Mouse (Mus musculus) heart, adult 9 months (tissue): ENCODE data around the gene Prokr2.

ENCODE experiments used
- DNase-seq, 2 experiments: peaks; one replicate each; pipeline ENCODE4 v3.0.0; 2022; ENCODE audit warnings: low spot score in 2 of 2

Prokr2 gene

GRCm38 (mm10) chr2:132385194-132385838 is at the start of gene Prokr2:
Gene Prokr2 (minus strand): TSS chr2:132385447.
- no peak for DNase-seq

GRCm38 (mm10) chr2:132427160-132427941 is 42.1 kb upstream of the Prokr2 start:
- no peak for DNase-seq

- DNase-seq: no peak
These were observed 40.3 kb upstream of the Prokr2 start for GRCm38 (mm10) chr2:132425576-132425975.

GRCm38 (mm10) chr2:132423411-132424047 is 38.3 kb upstream of the Prokr2 start:
- DNase-seq: no peak

GRCm38 (mm10) chr2:132422846-132423245 is 37.6 kb upstream of the Prokr2 start:
- no peak for DNase-seq

- DNase-seq: no peak
These were observed 33.2 kb upstream of the Prokr2 start for GRCm38 (mm10) chr2:132418414-132418813.

GRCm38 (mm10) chr2:132410126-132410525 is 24.9 kb upstream of the Prokr2 start:
- no peak for DNase-seq

- no peak for DNase-seq
These were observed 12.9 kb upstream of the Prokr2 start for GRCm38 (mm10) chr2:132398136-132398535.

GRCm38 (mm10) chr2:132395753-132396152 is 10.5 kb upstream of the Prokr2 start:
- DNase-seq: no peak

GRCm38 (mm10) chr2:132390607-132391160 is 5.4 kb upstream of the Prokr2 start:
- no peak for DNase-seq

- no peak for DNase-seq
These were observed 4.3 kb upstream of the Prokr2 start for GRCm38 (mm10) chr2:132389562-132389961.

GRCm38 (mm10) chr2:132384511-132385193 is 595 bp downstream of the Prokr2 start:
- no peak for DNase-seq

- DNase-seq: no peak
These were observed 2.9 kb downstream of the Prokr2 start for GRCm38 (mm10) chr2:132382308-132382707.

- no peak for DNase-seq
These were observed 5.6 kb downstream of the Prokr2 start for GRCm38 (mm10) chr2:132379690-132380089.

GRCm38 (mm10) chr2:132378602-132379150 is 6.6 kb downstream of the Prokr2 start:
- no peak for DNase-seq

- DNase-seq: no peak
These were observed 7.8 kb downstream of the Prokr2 start for GRCm38 (mm10) chr2:132377436-132377835.

- DNase-seq: no peak
These were observed 9.5 kb downstream of the Prokr2 start for GRCm38 (mm10) chr2:132375721-132376120.

- DNase-seq: no peak
These were observed 10.1 kb downstream of the Prokr2 start for GRCm38 (mm10) chr2:132375135-132375534.

GRCm38 (mm10) chr2:132373748-132374147 is 11.5 kb downstream of the Prokr2 start:
- no peak for DNase-seq

GRCm38 (mm10) chr2:132368433-132368832 is 16.8 kb downstream of the Prokr2 start:
- no peak for DNase-seq

GRCm38 (mm10) chr2:132343846-132344245 is 41.4 kb downstream of the Prokr2 start:
- DNase-seq: no peak

- DNase-seq: no peak
These were observed 44.0 kb downstream of the Prokr2 start for GRCm38 (mm10) chr2:132341293-132341692.
